Mouse (Mus musculus) spleen, adult 2 months (tissue): ENCODE results near the gene Ttc37. TPM values are rescaled to one million over a fixed set of nuclear protein-coding genes. Genes with fewer than 3 reads are reported as not detected.

Source experiments
- DNase-seq, 2 experiments: peaks; one replicate each; pipeline versions ENCODE4 v3.0.0 to v3.0.0-alpha.2; 2012 to 2021; ENCODE audit warnings: low spot score in 2 of 2, low read depth in 1 of 2
- H3K27ac ChIP-seq: fragments of 200-500 bp; 2 replicates; pipeline ENCODE4 v1.5.1; 2012; ENCODE audit warnings: low read length, inconsistent platforms; ENCODE audit not compliant: insufficient read depth
- H3K27me3 ChIP-seq: fragments of 200-500 bp; 2 replicates; pipeline ENCODE4 v1.6.1; 2012; ENCODE audit warnings: mild to moderate bottlenecking, moderate library complexity, low read length, inconsistent platforms; ENCODE audit not compliant: control insufficient read depth, insufficient read depth
- H3K36me3 ChIP-seq: fragments of 200-500 bp; 2 replicates; pipeline ENCODE4 v1.6.1; 2012; ENCODE audit warnings: mild to moderate bottlenecking, low read length, inconsistent platforms; ENCODE audit not compliant: control insufficient read depth, insufficient read depth
- H3K4me1 ChIP-seq: fragments of 200-500 bp; 2 replicates; pipeline ENCODE4 v1.6.1; 2011; ENCODE audit warnings: inconsistent platforms; ENCODE audit not compliant: control insufficient read depth, insufficient read depth, insufficient read length
- H3K4me3 ChIP-seq: fragments of 200-500 bp; 2 replicates; pipeline ENCODE4 v1.5.1; 2011; ENCODE audit warnings: mild to moderate bottlenecking, inconsistent platforms; ENCODE audit not compliant: insufficient read depth, insufficient read length; ENCODE audit errors: extremely low read depth
- CTCF ChIP-seq: fragments of 200-500 bp; IDR thresholded peaks from 2 replicates; pipeline ENCODE4 v1.5.1; 2011; ENCODE audit warnings: mild to moderate bottlenecking, inconsistent platforms; ENCODE audit not compliant: insufficient read depth, insufficient read length, insufficient replicate concordance; ENCODE audit errors: extremely low read depth
- POLR2A ChIP-seq: fragments of 200-500 bp; IDR thresholded peaks from 2 replicates; pipeline ENCODE4 v1.6.1; 2011; ENCODE audit warnings: low read depth, low read length, inconsistent platforms
- whole genome bisulfite sequencing: fragments of 180-500 bp; shearing (Covaris S2); methylation state at CpG from one replicate; pipeline ENCODE4 v1.1.7; 2018; 5-methylcytosine and 5-hydroxymethylcytosine counted together
- polyA plus RNA-seq: library from polyadenylated mRNA; depleted of rRNA; stranded (reverse); fragments of >200 nt; gene quantifications from 2 replicates; pipeline ENCODE4 v1.2.3, GENCODE M21; 2012; rRNA removed

The Ttc37 gene
- polyA plus RNA-seq, result 4.8 and 5.1 TPM in 2 replicates

- under 1% methylated on average over 34 of the region's 34 CpGs for WGBS
Measured at GRCm38 (mm10) chr13:76098493-76099303, at the start of gene Ttc37, which contains the start of gene Arsk. Ttc37 (plus strand) TSS chr13:76098734. Arsk (minus strand) TSS chr13:76098660.

DNA sequence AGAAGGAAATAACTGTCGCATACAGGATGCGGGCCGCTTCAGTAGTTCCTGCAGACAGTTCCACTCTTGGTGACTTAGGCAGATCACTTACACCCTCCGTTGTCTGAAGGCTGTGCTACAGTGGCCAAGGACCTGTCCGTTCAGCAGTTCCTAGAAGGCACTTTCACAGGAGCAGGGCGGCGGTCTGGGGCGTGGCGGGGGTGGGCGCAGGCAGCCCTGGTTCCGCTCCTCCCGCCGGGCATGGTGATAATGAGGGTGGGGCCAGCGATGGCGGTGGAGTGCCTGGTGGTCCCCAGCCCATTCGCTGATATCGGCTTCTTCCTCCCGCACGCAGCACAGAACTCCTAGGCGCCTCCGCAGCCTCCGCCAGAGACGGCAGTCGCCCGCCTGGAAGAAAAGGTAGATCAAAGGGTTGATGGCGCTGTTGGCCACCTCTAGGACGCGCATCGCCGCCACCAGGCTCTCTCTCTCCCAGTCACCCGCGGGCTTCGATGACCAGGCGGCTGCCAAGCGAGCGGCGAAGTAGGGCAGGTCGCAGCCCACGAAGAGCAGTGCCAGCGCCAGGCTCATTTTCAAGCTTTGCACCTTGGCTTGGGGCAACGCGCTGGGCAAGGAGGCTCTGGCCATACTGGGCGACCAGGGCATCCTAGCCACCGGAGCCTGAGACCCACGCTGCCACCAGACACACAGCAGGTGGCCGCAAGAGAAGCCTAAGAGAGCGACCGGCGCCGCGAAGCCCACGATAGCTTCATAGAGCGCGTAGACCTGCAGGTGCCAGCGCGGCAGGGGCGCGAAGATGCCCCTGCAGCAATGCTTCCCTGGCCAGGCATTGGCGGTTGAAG is 42.9 kb upstream of the Ttc37 start:
- DNase-seq, result peak in 1 of 2 experiments; percentile 31
- no peak overlapping the region for H3K27ac ChIP-seq

More at GRCm38 (mm10) chr13:76098493-76099303, at the start of gene Ttc37, which contains the start of gene Arsk:
- Histone ChIP-seq H3K27me3 (no peaks in the 10 kb centered on the region), H3K4me3 (peak within 1 kb of the TSS; percentile 76), H3K4me1 (no peaks in the 10 kb centered on the region; the same call in 1 of the 2 replicates), H3K36me3 (no peaks in the 10 kb centered on the region), H3K27ac (peak within 1 kb of the TSS; percentile 83)
- peak; percentile 92 to 95 for DNase-seq
- TF ChIP-seq CTCF, result no peak
- TF ChIP-seq POLR2A, result no peak

GRCm38 (mm10) chr13:76056261-76056724 is 42.2 kb upstream of the Ttc37 start:
- Histone ChIP-seq H3K4me1 (peaks cover 10% of the 10 kb centered on the region), H3K4me3 (peak overlapping the region; percentile 49), H3K27me3 (peaks cover 8% of the 10 kb centered on the region; the same call in 1 of the 2 replicates), H3K36me3 (no peaks in the 10 kb centered on the region), H3K27ac (no peak overlapping the region)
- no peak for TF ChIP-seq POLR2A
- peak; percentile 32; the same call in 1 of the 2 replicates for TF ChIP-seq CTCF
- 2% methylated on average over 34 of the region's 34 CpGs for WGBS
- DNase-seq, result peak; percentile 15 to 69

More for the DNA sequence above, 42.9 kb upstream of the Ttc37 start:
- H3K4me1 ChIP-seq, result peaks cover 10% of the 10 kb centered on the region
- H3K4me3 ChIP-seq, result peak overlapping the region; percentile 49
- peaks cover 8% of the 10 kb centered on the region; the same call in 1 of the 2 replicates for H3K27me3 ChIP-seq
- TF ChIP-seq CTCF (no peak), POLR2A (no peak)
- no peaks in the 10 kb centered on the region for H3K36me3 ChIP-seq
- under 1% methylated on average over 59 of the region's 59 CpGs for WGBS

GRCm38 (mm10) chr13:76056896-76057266 is 41.7 kb upstream of the Ttc37 start, which contains the start of gene Gpr150:
Gpr150 (minus strand) TSS chr13:76056996.
- no peaks in the 10 kb centered on the region for H3K36me3 ChIP-seq
- peaks cover 8% of the 10 kb centered on the region; the same call in 1 of the 2 replicates for H3K27me3 ChIP-seq
- H3K4me3 ChIP-seq, result peak within 1 kb of the TSS; percentile 49
- H3K4me1 ChIP-seq, result peaks cover 10% of the 10 kb centered on the region
- TF ChIP-seq CTCF, result no peak
- TF ChIP-seq POLR2A, result no peak
- 37% methylated on average over 10 of the region's 10 CpGs for WGBS
- DNase-seq, result no peak
- no peak within 1 kb of the TSS for H3K27ac ChIP-seq

GRCm38 (mm10) chr13:76057267-76058069 is 41.1 kb upstream of the Ttc37 start:
- no peak for DNase-seq
- WGBS, result 72% methylated on average over 10 of the region's 10 CpGs
- H3K4me1 ChIP-seq, result peaks cover 10% of the 10 kb centered on the region
- peaks cover 8% of the 10 kb centered on the region; the same call in 1 of the 2 replicates for H3K27me3 ChIP-seq
- TF ChIP-seq CTCF (no peak), POLR2A (no peak)
- H3K36me3 ChIP-seq, result peaks cover 1% of the 10 kb centered on the region; the same call in 1 of the 2 replicates
- no peak overlapping the region for H3K27ac ChIP-seq
- H3K4me3 ChIP-seq, result no peak overlapping the region

DNA sequence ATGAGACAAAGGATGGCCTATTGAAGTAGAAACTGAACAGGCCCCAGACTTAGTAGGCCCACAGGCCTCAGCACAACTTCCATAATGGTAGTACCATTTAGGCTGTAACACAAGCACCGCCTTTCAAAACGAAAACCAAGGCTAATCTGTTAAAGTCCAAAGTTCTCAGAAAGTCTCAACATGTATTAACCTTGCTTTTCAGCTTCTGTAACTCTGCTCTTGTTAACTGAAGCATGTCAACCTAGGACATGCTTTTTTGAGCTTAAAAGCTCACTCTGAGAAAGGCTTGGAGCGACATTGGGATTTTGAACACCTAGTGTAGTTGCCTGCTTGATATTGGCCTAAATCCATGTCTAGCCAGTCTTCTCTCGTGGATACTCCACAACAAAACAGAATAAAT is 38.9 kb upstream of the Ttc37 start:
- Histone ChIP-seq H3K4me3 (no peak overlapping the region), H3K36me3 (peaks cover 4% of the 10 kb centered on the region), H3K27me3 (peaks cover 8% of the 10 kb centered on the region; the same call in 1 of the 2 replicates), H3K27ac (no peak overlapping the region), H3K4me1 (peaks cover 10% of the 10 kb centered on the region)
- no peak for DNase-seq
- 93% methylated on average over 4 of the region's 4 CpGs for WGBS
- no peak for TF ChIP-seq POLR2A
- TF ChIP-seq CTCF, result no peak
